Mouse (Mus musculus) lung, postnatal 0 days (tissue): ENCODE data around the gene Aox3. TPM values are rescaled to one million over a fixed set of nuclear protein-coding genes. Genes with fewer than 3 reads are reported as not detected.
A peak's percentile ranks its signal among the peaks of the same experiment; 100 is the strongest.

Experiments
- ATAC-seq: fragments of 200-750 bp; cut with Nextera tagmentation; 2 replicates; pipeline ENCODE4 v1.8.0; 2017; ENCODE audit warnings: moderate library complexity
- DNase-seq: peaks from one replicate; pipeline ENCODE4 v3.0.0-alpha.2; 2016; ENCODE audit warnings: low spot score
- H3K27ac ChIP-seq: fragments of 300-500 bp; sonication (generic); 2 replicates; pipeline ENCODE4 v1.5.1; 2014; ENCODE audit warnings: antibody characterized with exemption, mild to moderate bottlenecking, low read length, mixed read lengths
- H3K27me3 ChIP-seq: fragments of 300-500 bp; sonication (generic); replicated peaks from 2 replicates; pipeline ENCODE4 v1.6.1; 2014; ENCODE audit warnings: low read length, mixed read lengths; ENCODE audit not compliant: insufficient read depth
- H3K36me3 ChIP-seq: fragments of 300-500 bp; sonication (generic); 2 replicates; pipeline ENCODE4 v1.6.1; 2014; ENCODE audit warnings: low read length, mixed read lengths; ENCODE audit not compliant: insufficient read depth
- H3K4me1 ChIP-seq: fragments of 300-500 bp; sonication (generic); 2 replicates; pipeline ENCODE4 v1.6.1; 2014; ENCODE audit warnings: antibody characterized with exemption, low read depth, low read length, mixed read lengths; ENCODE audit not compliant: insufficient read depth
- H3K4me2 ChIP-seq: fragments of 300-500 bp; sonication (generic); replicated peaks from 2 replicates; pipeline ENCODE4 v1.6.1; 2014; ENCODE audit warnings: low read depth, mild to moderate bottlenecking, low read length, moderate library complexity, mixed read lengths
- H3K4me3 ChIP-seq: fragments of 300-500 bp; sonication (generic); 2 replicates; pipeline ENCODE4 v1.5.1; 2014; ENCODE audit warnings: low read depth, low read length
- H3K9ac ChIP-seq: fragments of 300-500 bp; sonication (generic); replicated peaks from 2 replicates; pipeline ENCODE4 v1.6.1; 2014; ENCODE audit warnings: low read depth, mild to moderate bottlenecking
- H3K9me3 ChIP-seq: fragments of 300-500 bp; sonication (generic); 2 replicates; pipeline ENCODE4 v1.6.1; 2016; ENCODE audit warnings: low read length, mixed read lengths
- CTCF ChIP-seq: IDR thresholded peaks from 2 replicates; pipeline ENCODE4 v1.5.1; 2016; ENCODE audit warnings: antibody characterized with exemption, mild to moderate bottlenecking
- EP300 ChIP-seq: IDR thresholded peaks from 2 replicates; pipeline ENCODE4 v1.6.1; 2016; ENCODE audit warnings: antibody characterized with exemption, mild to moderate bottlenecking, control low read depth
- WGBS: fragments of 180-500 bp; shearing (Covaris S2); extraction: QIAGEN DNeasy Blood & Tissue Kit; methylation state at CpG from one replicate; pipeline ENCODE4 v1.1.7; 2014; 5-methylcytosine and 5-hydroxymethylcytosine counted together
- polyA plus RNA-seq: library from polyadenylated mRNA; unstranded; fragments of >200 nt; fragmentation: Nextera tagmentation; extraction: Ambion mirVana; gene quantifications from 2 replicates; pipeline ENCODE4 v1.2.1, GENCODE M21; 2015

Gene Aox3
- polyA plus RNA-seq, 1 experiment from 2014 or later: 9.9 TPM

GRCm38 (mm10) chr1:58099119-58099518 is 13.8 kb upstream of the Aox3 start:
- DNase-seq: no peak
- no peak for ATAC-seq

GRCm38 (mm10) chr1:58101531-58102146 is 11.3 kb upstream of the Aox3 start:
- Histone ChIP-seq H3K9me3 (no peaks in the 10 kb centered on the region), H3K27me3 (no peaks in the 10 kb centered on the region), H3K9ac (no peak overlapping the region), H3K27ac (peak overlapping the region; percentile 51; the same call in 1 of the 2 replicates), H3K4me2 (no peak overlapping the region), H3K4me3 (no peak overlapping the region), H3K4me1 (no peaks in the 10 kb centered on the region), H3K36me3 (no peaks in the 10 kb centered on the region)
- TF ChIP-seq EP300: peak; percentile 83
- no peak for TF ChIP-seq CTCF
- peak; percentile 89 for DNase-seq
- 32% methylated on average over 2 of the region's 2 CpGs for WGBS
- peak; percentile 75 for ATAC-seq

More at GRCm38 (mm10) chr1:58099119-58099518, 13.8 kb upstream of the Aox3 start:
- H3K4me3 ChIP-seq: no peak overlapping the region
- H3K9ac ChIP-seq: no peak overlapping the region
- no peak overlapping the region for H3K4me2 ChIP-seq
- no peaks in the 10 kb centered on the region for H3K9me3 ChIP-seq
- no peaks in the 10 kb centered on the region for H3K36me3 ChIP-seq
- TF ChIP-seq EP300: no peak
- no peak for TF ChIP-seq CTCF
- H3K27ac ChIP-seq: no peak overlapping the region
- no peaks in the 10 kb centered on the region for H3K4me1 ChIP-seq
- no peaks in the 10 kb centered on the region for H3K27me3 ChIP-seq

- Histone ChIP-seq H3K36me3 (no peaks in the 10 kb centered on the region), H3K9me3 (no peaks in the 10 kb centered on the region), H3K4me3 (no peak overlapping the region), H3K4me2 (no peak overlapping the region), H3K27me3 (no peaks in the 10 kb centered on the region), H3K9ac (no peak overlapping the region), H3K4me1 (no peaks in the 10 kb centered on the region), H3K27ac (no peak overlapping the region)
- no peak for ATAC-seq
- 66% methylated on average over 7 of the region's 7 CpGs for WGBS
- TF ChIP-seq EP300: no peak
- no peak for DNase-seq
Measured at GRCm38 (mm10) chr1:58102494-58102893, 10.4 kb upstream of the Aox3 start.

DNA sequence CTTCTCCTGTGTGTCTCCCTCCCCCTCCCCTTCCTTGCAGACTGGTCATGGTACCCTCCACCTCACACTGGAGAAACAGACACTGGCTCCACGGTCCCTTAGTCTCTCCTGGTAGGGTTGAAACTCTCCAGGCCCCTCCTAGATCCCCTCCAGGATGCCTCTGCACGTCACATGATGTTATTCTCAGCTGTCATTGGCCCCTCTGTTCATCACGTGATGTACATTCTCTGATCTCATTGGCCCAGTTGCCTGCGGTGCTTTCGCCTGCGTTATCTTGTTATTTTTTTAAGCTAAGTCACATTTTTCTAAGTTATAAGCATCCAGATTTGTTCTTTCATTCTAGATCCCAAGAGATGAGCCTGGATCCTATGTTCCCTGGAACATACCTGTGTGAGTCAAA is 7.2 kb upstream of the Aox3 start:
- TF ChIP-seq CTCF (no peak), EP300 (no peak)
- H3K9ac ChIP-seq: no peak overlapping the region
- H3K27ac ChIP-seq: no peak overlapping the region
- H3K36me3 ChIP-seq: no peaks in the 10 kb centered on the region
- no peaks in the 10 kb centered on the region for H3K9me3 ChIP-seq
- no peaks in the 10 kb centered on the region for H3K4me1 ChIP-seq
- DNase-seq: no peak
- no peaks in the 10 kb centered on the region for H3K27me3 ChIP-seq
- no peak for ATAC-seq
- no peak overlapping the region for H3K4me2 ChIP-seq
- H3K4me3 ChIP-seq: no peak overlapping the region
- 87% methylated on average over 6 of the region's 6 CpGs for WGBS

DNA sequence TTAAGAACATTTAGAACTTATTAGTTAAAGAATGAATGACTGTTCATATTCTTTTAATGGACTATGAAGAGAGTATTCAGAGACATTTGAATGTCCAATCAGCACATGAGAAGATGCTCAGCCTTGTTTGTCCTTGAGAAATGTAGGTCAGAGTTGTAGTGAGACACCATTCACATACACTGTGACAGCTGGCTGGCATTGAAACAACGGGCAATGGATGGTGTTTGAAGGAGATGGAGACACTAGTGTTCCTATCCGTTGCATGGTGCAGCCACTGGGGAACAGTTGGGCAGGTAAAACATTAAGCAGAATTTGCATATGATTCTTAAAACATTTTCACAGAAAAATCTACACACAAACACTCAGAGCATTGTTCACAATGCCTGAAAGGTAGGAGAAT is 5.9 kb upstream of the Aox3 start:
- Histone ChIP-seq H3K4me2 (no peak overlapping the region), H3K4me3 (no peak overlapping the region), H3K27ac (no peak overlapping the region), H3K36me3 (no peaks in the 10 kb centered on the region), H3K4me1 (no peaks in the 10 kb centered on the region), H3K27me3 (no peaks in the 10 kb centered on the region), H3K9ac (no peak overlapping the region), H3K9me3 (no peaks in the 10 kb centered on the region)
- WGBS: 72% methylated on average over 2 of the region's 2 CpGs
- TF ChIP-seq EP300 (no peak), CTCF (no peak)
- no peak for ATAC-seq
- DNase-seq: no peak

- H3K4me1 ChIP-seq: no peaks in the 10 kb centered on the region
- WGBS: 89% methylated on average over 5 of the region's 5 CpGs
- no peaks in the 10 kb centered on the region for H3K9me3 ChIP-seq
- H3K4me3 ChIP-seq: no peak overlapping the region
- no peak overlapping the region for H3K4me2 ChIP-seq
- TF ChIP-seq EP300 (no peak), CTCF (no peak)
- H3K36me3 ChIP-seq: no peaks in the 10 kb centered on the region
- H3K27ac ChIP-seq: no peak overlapping the region
- DNase-seq (no peak), ATAC-seq (no peak)
- no peaks in the 10 kb centered on the region for H3K27me3 ChIP-seq
- H3K9ac ChIP-seq: no peak overlapping the region
Measured at GRCm38 (mm10) chr1:58110241-58110640, 2.7 kb upstream of the Aox3 start.

DNA sequence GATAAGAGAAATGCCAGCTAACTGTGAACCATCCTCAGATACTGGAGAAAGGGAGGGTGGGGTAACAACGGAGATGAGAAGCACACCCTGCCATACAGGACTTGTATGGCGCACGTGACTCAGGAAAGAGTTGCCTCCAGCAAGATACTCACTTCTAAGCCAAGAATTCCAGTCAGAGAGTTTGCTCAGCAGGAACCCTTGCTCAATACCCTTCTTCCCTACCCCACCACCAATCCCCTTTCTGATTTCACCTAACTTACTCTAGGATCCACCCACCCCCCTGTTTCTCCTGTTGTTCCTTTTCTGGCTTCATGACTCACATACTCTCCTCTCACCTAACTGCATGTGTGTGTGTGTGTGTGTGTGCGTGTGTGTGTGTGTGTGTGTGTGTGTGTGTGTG is 1.6 kb upstream of the Aox3 start:
- WGBS: 70% methylated on average over 4 of the region's 4 CpGs
- ATAC-seq: peak; percentile 74
- no peaks in the 10 kb centered on the region for H3K4me1 ChIP-seq

More for the DNA sequence above, 1.6 kb upstream of the Aox3 start:
- no peak for TF ChIP-seq CTCF
- peak; percentile 33 for TF ChIP-seq EP300
- Histone ChIP-seq H3K4me3 (no peak overlapping the region), H3K36me3 (no peaks in the 10 kb centered on the region), H3K9ac (no peak overlapping the region), H3K27ac (no peak overlapping the region), H3K9me3 (no peaks in the 10 kb centered on the region), H3K27me3 (no peaks in the 10 kb centered on the region), H3K4me2 (no peak overlapping the region)
- DNase-seq: peak; percentile 88
